Mouse (Mus musculus): Measurements from ENCODE around the gene Ahctf1. TPM values are rescaled to one million over a fixed set of nuclear protein-coding genes. Genes with fewer than 3 reads are reported as not detected.
A peak's percentile ranks its signal among the peaks of the same experiment; 100 is the strongest.
"Not testable (repeated sequence)": the region's sequence is repeated elsewhere in the genome, so short reads cannot be mapped to it uniquely, and the experiment has no call there.

Gene Ahctf1
- total RNA-seq, 2 experiments from 2014 or later = 18.3 to 19.1 TPM

- TF ChIP-seq CTCF (IDR thresholded peaks at IDR 0.05) = peak; percentile 93
- DNase-seq = peak; percentile 76
- intact Hi-C loops (cut with DNase I) = loop anchor here (5.0 to 10.0 kb wide), 2 partner anchors 90 to 227 kb away; no protein-coding TSS in a partner anchor
- Histone ChIP-seq H3K4me3 (peak overlapping the region; percentile 66), H3K27ac (peak overlapping the region; percentile 62; the same call in 1 of the 2 replicates)
Observed at GRCm38 (mm10) chr1:179734500-179735474, 68.7 kb downstream of the Ahctf1 start.

- TF ChIP-seq CTCF (IDR thresholded peaks at IDR 0.05) = no peak
- no peak overlapping the region for H3K4me3 ChIP-seq
- H3K27ac ChIP-seq = no peak overlapping the region
- intact Hi-C loops (cut with DNase I) = loop anchor here (10.0 kb wide), 1 partner anchor 87 kb away; no protein-coding TSS in a partner anchor
- DNase-seq = no peak
Observed at GRCm38 (mm10) chr1:179731391-179731790, 72.1 kb downstream of the Ahctf1 start.

GRCm38 (mm10) chr1:179728661-179729060 lies 74.8 kb downstream of the Ahctf1 start:
- H3K27ac ChIP-seq = no peak overlapping the region
- TF ChIP-seq CTCF (IDR thresholded peaks at IDR 0.05) = no peak
- H3K4me3 ChIP-seq = no peak overlapping the region
- no peak for DNase-seq
- intact Hi-C loops (cut with DNase I) = loop anchor here (10.0 kb wide), 1 partner anchor 64 kb away; the partner anchor contains the start of gene Sccpdh

- intact Hi-C loops (cut with DNase I) = loop anchor here (1.0 to 10.0 kb wide), 2 partner anchors 14 to 58 kb away; partner anchors contain the start of gene Sccpdh
- DNase-seq = no peak
- H3K4me3 ChIP-seq = no peak overlapping the region
- TF ChIP-seq CTCF (IDR thresholded peaks at IDR 0.05) = no peak
- no peak overlapping the region for H3K27ac ChIP-seq
Observed at GRCm38 (mm10) chr1:179722811-179723469, 80.5 kb downstream of the Ahctf1 start.

- intact Hi-C loops (cut with DNase I) = no loop called here
- no peak for DNase-seq
- no peak overlapping the region for H3K27ac ChIP-seq
- no peak overlapping the region for H3K4me3 ChIP-seq
- TF ChIP-seq CTCF (IDR thresholded peaks at IDR 0.05) = no peak
Observed at GRCm38 (mm10) chr1:179715786-179716185, 87.7 kb downstream of the Ahctf1 start.

- DNase-seq; intact Hi-C loops (cut with DNase I); H3K27ac ChIP-seq; H3K4me3 ChIP-seq: not testable (repeated sequence)
Observed at GRCm38 (mm10) chr1:179715289-179715688, 88.2 kb downstream of the Ahctf1 start.

- DNase-seq = no peak
- TF ChIP-seq CTCF (IDR thresholded peaks at IDR 0.05) = no peak
- Histone ChIP-seq H3K4me3 (no peak overlapping the region), H3K27ac (no peak overlapping the region)
- intact Hi-C loops (cut with DNase I) = no loop called here
Observed at GRCm38 (mm10) chr1:179713367-179713766, 90.1 kb downstream of the Ahctf1 start.

GRCm38 (mm10) chr1:179712658-179713057 lies 90.8 kb downstream of the Ahctf1 start:
- intact Hi-C loops (cut with DNase I) = no loop called here
- DNase-seq = no peak
- H3K4me3 ChIP-seq = no peak overlapping the region
- TF ChIP-seq CTCF (IDR thresholded peaks at IDR 0.05) = no peak
- H3K27ac ChIP-seq = no peak overlapping the region

- no peak for TF ChIP-seq CTCF (IDR thresholded peaks at IDR 0.05)
- intact Hi-C loops (cut with DNase I) = no loop called here
- H3K27ac ChIP-seq = no peak overlapping the region
- no peak overlapping the region for H3K4me3 ChIP-seq
- DNase-seq = no peak
Observed at GRCm38 (mm10) chr1:179710739-179711138, 92.7 kb downstream of the Ahctf1 start.

- peak; percentile 82 for DNase-seq
- peak overlapping the region; percentile 78 for H3K27ac ChIP-seq
- intact Hi-C loops (cut with DNase I) = loop anchor here (1.0 kb wide), 1 partner anchor 13 kb away; no protein-coding TSS in a partner anchor
- H3K4me3 ChIP-seq = peak overlapping the region; percentile 34; the same call in 1 of the 2 replicates
- no peak for TF ChIP-seq CTCF (IDR thresholded peaks at IDR 0.05)
Observed at GRCm38 (mm10) chr1:179709390-179709789, 94.1 kb downstream of the Ahctf1 start.

- intact Hi-C loops (cut with DNase I) = no loop called here
- Histone ChIP-seq H3K4me3 (no peak overlapping the region), H3K27ac (peak overlapping the region; percentile 2; the same call in 1 of the 2 replicates)
- TF ChIP-seq CTCF (IDR thresholded peaks at IDR 0.05) = no peak
- peak; percentile 78 for DNase-seq
Observed at GRCm38 (mm10) chr1:179705154-179705553, 98.3 kb downstream of the Ahctf1 start.

- DNase-seq = no peak
- H3K4me3 ChIP-seq = no peak overlapping the region
- no peak for TF ChIP-seq CTCF (IDR thresholded peaks at IDR 0.05)
- intact Hi-C loops (cut with DNase I) = no loop called here
- no peak overlapping the region for H3K27ac ChIP-seq
Observed at GRCm38 (mm10) chr1:179704150-179704549, 99.3 kb downstream of the Ahctf1 start.

Other genes with a start within 250 kb of the Ahctf1 start
- gene Sccpdh, start 135.5 kb downstream of the Ahctf1 start, total RNA-seq (2021) = 10 to 100 TPM; 31.8 to 38.3 TPM
- gene Kif28, start 58.4 kb downstream of the Ahctf1 start, total RNA-seq (2021) = under 1 TPM in 1 of 2 experiments, not detected in 1; 0.22 TPM
- gene Gm10518, start 304 bp downstream of the Ahctf1 start, total RNA-seq (2021) = not detected
- 10 to 100 TPM; 25.9 to 27.8 TPM for gene Cdc42bpa, start 156.8 kb upstream of the Ahctf1 start, total RNA-seq (2021)